Mouse (Mus musculus): Measurements from ENCODE around the gene Gm4131. TPM values are rescaled to one million over a fixed set of nuclear protein-coding genes. Genes with fewer than 3 reads are reported as not detected.

The Gm4131 gene
- polyA plus RNA-seq, 1 experiment, result not detected

GRCm38 (mm10) chr14:62555309-62555829 lies 11.4 kb downstream of the Gm4131 start, which contains the start of gene Fam124a:
Fam124a (plus strand) TSS chr14:62555737.
- peak; percentile 42 for DNase-seq
- no peak for TF ChIP-seq CTCF (IDR thresholded peaks at IDR 0.05; ENCODE audit: insufficient read depth, low read length)
- TF ChIP-seq POLR2A (IDR thresholded peaks at IDR 0.05; ENCODE audit: borderline replicate concordance, extremely low read depth, low read depth, low read length), result no peak
- peaks cover 8% of the 10 kb centered on the region for H3K4me1 ChIP-seq (ENCODE audit: control insufficient read depth, insufficient read depth, low read length)
- WGBS, result under 1% methylated on average over 51 of the region's 51 CpGs
- peak within 1 kb of the TSS; percentile 65 for H3K4me3 ChIP-seq (replicated peaks; ENCODE audit: extremely low read depth, low read depth, low read length)

GRCm38 (mm10) chr14:62553786-62554185 lies 12.9 kb downstream of the Gm4131 start:
- DNase-seq, result no peak
- 75% methylated on average over 5 of the region's 5 CpGs for WGBS
- TF ChIP-seq CTCF (IDR thresholded peaks at IDR 0.05; ENCODE audit: insufficient read depth, low read length) (no peak), POLR2A (IDR thresholded peaks at IDR 0.05; ENCODE audit: borderline replicate concordance, extremely low read depth, low read depth, low read length) (no peak)

GRCm38 (mm10) chr14:62552771-62553170 lies 13.9 kb downstream of the Gm4131 start:
- 81% methylated on average over 4 of the region's 4 CpGs for WGBS

More at GRCm38 (mm10) chr14:62553786-62554185, 12.9 kb downstream of the Gm4131 start:
- Histone ChIP-seq H3K4me1 (ENCODE audit: control insufficient read depth, insufficient read depth, low read length) (peaks cover 8% of the 10 kb centered on the region), H3K4me3 (replicated peaks; ENCODE audit: extremely low read depth, low read depth, low read length) (no peak overlapping the region)

GRCm38 (mm10) chr14:62550121-62550520 lies 16.6 kb downstream of the Gm4131 start:
- DNase-seq, result no peak

More at GRCm38 (mm10) chr14:62552771-62553170, 13.9 kb downstream of the Gm4131 start:
- H3K4me1 ChIP-seq (ENCODE audit: control insufficient read depth, insufficient read depth, low read length), result peaks cover 8% of the 10 kb centered on the region
- TF ChIP-seq POLR2A (IDR thresholded peaks at IDR 0.05; ENCODE audit: borderline replicate concordance, extremely low read depth, low read depth, low read length), result no peak
- no peak for TF ChIP-seq CTCF (IDR thresholded peaks at IDR 0.05; ENCODE audit: insufficient read depth, low read length)
- DNase-seq, result no peak
- no peak overlapping the region for H3K4me3 ChIP-seq (replicated peaks; ENCODE audit: extremely low read depth, low read depth, low read length)

GRCm38 (mm10) chr14:62546746-62547145 lies 20.0 kb downstream of the Gm4131 start:
- no peak for DNase-seq
- Histone ChIP-seq H3K4me3 (replicated peaks; ENCODE audit: extremely low read depth, low read depth, low read length) (no peak overlapping the region), H3K4me1 (ENCODE audit: control insufficient read depth, insufficient read depth, low read length) (no peaks in the 10 kb centered on the region)
- TF ChIP-seq POLR2A (IDR thresholded peaks at IDR 0.05; ENCODE audit: borderline replicate concordance, extremely low read depth, low read depth, low read length) (no peak), CTCF (IDR thresholded peaks at IDR 0.05; ENCODE audit: insufficient read depth, low read length) (no peak)
- 30% methylated on average over 4 of the region's 4 CpGs for WGBS

More at GRCm38 (mm10) chr14:62550121-62550520, 16.6 kb downstream of the Gm4131 start:
- 31% methylated on average over 4 of the region's 4 CpGs for WGBS
- TF ChIP-seq POLR2A (IDR thresholded peaks at IDR 0.05; ENCODE audit: borderline replicate concordance, extremely low read depth, low read depth, low read length) (no peak), CTCF (IDR thresholded peaks at IDR 0.05; ENCODE audit: insufficient read depth, low read length) (no peak)
- Histone ChIP-seq H3K4me3 (replicated peaks; ENCODE audit: extremely low read depth, low read depth, low read length) (no peak overlapping the region), H3K4me1 (ENCODE audit: control insufficient read depth, insufficient read depth, low read length) (0 out of 2 replicates have a peak, but pooled peaks cover 3% of the 10 kb centered on the region)

GRCm38 (mm10) chr14:62546296-62546695 lies 20.4 kb downstream of the Gm4131 start:
- Histone ChIP-seq H3K4me3 (replicated peaks; ENCODE audit: extremely low read depth, low read depth, low read length) (no peak overlapping the region), H3K4me1 (ENCODE audit: control insufficient read depth, insufficient read depth, low read length) (no peaks in the 10 kb centered on the region)
- WGBS, result 80% methylated on average over 6 of the region's 6 CpGs
- no peak for TF ChIP-seq POLR2A (IDR thresholded peaks at IDR 0.05; ENCODE audit: borderline replicate concordance, extremely low read depth, low read depth, low read length)
- TF ChIP-seq CTCF (IDR thresholded peaks at IDR 0.05; ENCODE audit: insufficient read depth, low read length), result no peak
- no peak for DNase-seq

GRCm38 (mm10) chr14:62541751-62542150 lies 25.0 kb downstream of the Gm4131 start:
- no peaks in the 10 kb centered on the region for H3K4me1 ChIP-seq (ENCODE audit: control insufficient read depth, insufficient read depth, low read length)
- no peak overlapping the region for H3K4me3 ChIP-seq (replicated peaks; ENCODE audit: extremely low read depth, low read depth, low read length)
- DNase-seq, result no peak
- TF ChIP-seq CTCF (IDR thresholded peaks at IDR 0.05; ENCODE audit: insufficient read depth, low read length) (no peak), POLR2A (IDR thresholded peaks at IDR 0.05; ENCODE audit: borderline replicate concordance, extremely low read depth, low read depth, low read length) (no peak)
- 63% methylated on average over 1 of the region's 1 CpGs for WGBS

- 69% methylated on average over 3 of the region's 3 CpGs for WGBS
These were observed 26.9 kb downstream of the Gm4131 start for GRCm38 (mm10) chr14:62539834-62540233.

GRCm38 (mm10) chr14:62536988-62537387 lies 29.7 kb downstream of the Gm4131 start:
- H3K4me1 ChIP-seq (ENCODE audit: control insufficient read depth, insufficient read depth, low read length), result no peaks in the 10 kb centered on the region
- DNase-seq, result no peak
- H3K4me3 ChIP-seq (replicated peaks; ENCODE audit: extremely low read depth, low read depth, low read length), result no peak overlapping the region
- TF ChIP-seq CTCF (IDR thresholded peaks at IDR 0.05; ENCODE audit: insufficient read depth, low read length), result no peak
- TF ChIP-seq POLR2A (IDR thresholded peaks at IDR 0.05; ENCODE audit: borderline replicate concordance, extremely low read depth, low read depth, low read length), result no peak
- 41% methylated on average over 5 of the region's 5 CpGs for WGBS

More at GRCm38 (mm10) chr14:62539834-62540233, 26.9 kb downstream of the Gm4131 start:
- Histone ChIP-seq H3K4me3 (replicated peaks; ENCODE audit: extremely low read depth, low read depth, low read length) (no peak overlapping the region), H3K4me1 (ENCODE audit: control insufficient read depth, insufficient read depth, low read length) (no peaks in the 10 kb centered on the region)
- no peak for TF ChIP-seq CTCF (IDR thresholded peaks at IDR 0.05; ENCODE audit: insufficient read depth, low read length)
- TF ChIP-seq POLR2A (IDR thresholded peaks at IDR 0.05; ENCODE audit: borderline replicate concordance, extremely low read depth, low read depth, low read length), result no peak
- DNase-seq, result no peak

- H3K4me3 ChIP-seq (replicated peaks; ENCODE audit: extremely low read depth, low read depth, low read length), result no peak overlapping the region
- DNase-seq, result no peak
- WGBS, result 65% methylated on average over 5 of the region's 5 CpGs
- TF ChIP-seq POLR2A (IDR thresholded peaks at IDR 0.05; ENCODE audit: borderline replicate concordance, extremely low read depth, low read depth, low read length) (no peak), CTCF (IDR thresholded peaks at IDR 0.05; ENCODE audit: insufficient read depth, low read length) (no peak)
- H3K4me1 ChIP-seq (ENCODE audit: control insufficient read depth, insufficient read depth, low read length), result no peaks in the 10 kb centered on the region
These were observed 30.6 kb downstream of the Gm4131 start for GRCm38 (mm10) chr14:62536127-62536526.
